Comparison of ENCODE assay signal across 23 mouse cellular contexts in the genomic region with DNA sequence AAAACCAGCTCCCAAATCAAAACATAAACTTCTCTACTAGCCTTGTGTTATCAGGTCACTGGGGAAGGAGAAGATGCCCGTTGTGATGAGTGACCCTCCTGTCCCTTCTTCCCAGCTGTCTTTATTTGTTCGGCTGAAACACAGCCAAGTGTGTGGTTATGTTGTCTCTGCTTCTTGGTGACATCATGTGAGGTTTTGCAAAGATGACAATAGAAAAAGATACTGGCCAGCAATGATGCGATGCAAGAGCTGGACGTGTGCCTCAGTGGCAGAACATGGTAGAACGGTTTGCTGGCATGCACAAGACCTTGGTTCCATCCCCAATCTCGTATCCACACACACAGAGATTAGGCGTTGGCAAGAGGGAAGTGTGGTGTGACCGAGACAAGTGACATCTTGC.
DNase-seq lines count a peak whose midpoint lies in the region; ATAC-seq lines count a peak whose summit lies in the region.
"Had no signal": no experiment of that assay in that cellular context is flagged by ENCODE, and none has a peak within 500 bp of the region (broad histone marks: within the 10 kb centered on the region; RNA-seq: fewer than 3 reads in every experiment).

No protein-coding gene starts in this region.

- ATAC-seq in forebrain, embryonic 16.5 days: no peak
- ATAC-seq: forebrain, embryonic 13.5 days; forebrain, postnatal 0 days; intestine, postnatal 0 days had no signal

- H3K9me3 ChIP-seq in forebrain, embryonic 16.5 days (ENCODE audit: control insufficient read depth, low read length): no peaks in the 10 kb centered on the region
- H3K9me3 ChIP-seq: forebrain, embryonic 10.5 days; forebrain, embryonic 13.5 days; heart, embryonic 10.5 days; heart, embryonic 13.5 days; hindbrain, embryonic 12.5 days; hindbrain, embryonic 15.5 days had no signal

- no peak overlapping the region for H3K9ac ChIP-seq in forebrain, embryonic 16.5 days (replicated peaks; ENCODE audit: low read depth, low read length)
- H3K9ac ChIP-seq: forebrain, embryonic 13.5 days; forebrain, postnatal 0 days; heart, embryonic 13.5 days; hindbrain, embryonic 12.5 days; hindbrain, embryonic 15.5 days had no signal

- no peak overlapping the region for H3K4me3 ChIP-seq in forebrain, embryonic 16.5 days (replicated peaks; ENCODE audit: low read length)
- H3K4me3 ChIP-seq: forebrain, embryonic 10.5 days; forebrain, embryonic 13.5 days; heart, adult 2 months; heart, embryonic 10.5 days; heart, embryonic 13.5 days; hindbrain, embryonic 12.5 days; hindbrain, embryonic 15.5 days had no signal

- 80% methylated on average over 8 of the region's 8 CpGs for WGBS in forebrain, embryonic 16.5 days

- H3K4me1 ChIP-seq in forebrain, embryonic 16.5 days (replicated peaks; ENCODE audit: control insufficient read depth, insufficient read depth, low read length): no peaks in the 10 kb centered on the region
- H3K4me1 ChIP-seq: forebrain, embryonic 13.5 days; heart, embryonic 10.5 days; heart, embryonic 13.5 days; hindbrain, embryonic 12.5 days; hindbrain, embryonic 15.5 days had no signal

- no peaks in the 10 kb centered on the region for H3K27me3 ChIP-seq in forebrain, embryonic 16.5 days (replicated peaks; ENCODE audit: control insufficient read depth, insufficient read depth, low read length)
- H3K27me3 ChIP-seq: forebrain, embryonic 13.5 days; heart, embryonic 13.5 days; hindbrain, embryonic 12.5 days; hindbrain, embryonic 15.5 days had no signal

- peak; percentile 37 for DNase-seq in cerebellum, adult 11-12 months
- DNase-seq in cerebellum, postnatal 4 days (ENCODE audit: low spot score in 2 of 2): no peak
- peak; percentile 59 for DNase-seq in brain, adult 2 months (ENCODE audit: low read depth, low spot score)
- DNase-seq in cerebellum, adult 8-10 months: peak; percentile 28
- DNase-seq in cerebellum, postnatal 10 days: peak; percentile 27 to 30
- no peak for DNase-seq in kidney, adult 8-10 months
- DNase-seq in thymus, postnatal 36 days: no peak
- DNase-seq: adrenal gland, adult 2 months; adrenal gland, postnatal 14 days; B cell, adult 2 months; forebrain, postnatal 0 days; gastrocnemius, postnatal 25 days; heart, adult 2 months; heart, postnatal 14 days; kidney, adult 2 months had no signal

- peaks cover 6% of the 10 kb centered on the region; the same call in 1 of the 2 replicates for H3K36me3 ChIP-seq in forebrain, embryonic 16.5 days (ENCODE audit: control insufficient read depth, insufficient read depth)
- H3K36me3 ChIP-seq: heart, embryonic 10.5 days had no signal

- no peak overlapping the region for H3K4me2 ChIP-seq in forebrain, embryonic 16.5 days (ENCODE audit: low read length)
- H3K4me2 ChIP-seq: forebrain, embryonic 13.5 days; heart, embryonic 13.5 days; hindbrain, embryonic 12.5 days; hindbrain, embryonic 15.5 days had no signal

- H3K27ac ChIP-seq in forebrain, embryonic 16.5 days (ENCODE audit: low read length): no peak overlapping the region
- H3K27ac ChIP-seq: forebrain, embryonic 10.5 days; forebrain, embryonic 13.5 days; heart, adult 2 months; heart, embryonic 10.5 days; heart, embryonic 13.5 days; hindbrain, embryonic 12.5 days; hindbrain, embryonic 15.5 days had no signal

Comparison
In these comparisons a context has a peak if more than half of its experiments do, and no peak if none do; other contexts are left out.
1. DNase-seq: peak in cerebellum, adult 11-12 months (single experiment), brain, adult 2 months (single experiment), cerebellum, adult 8-10 months (single experiment) and cerebellum, postnatal 10 days (2 of 2); none in cerebellum, postnatal 4 days (0 of 2), kidney, adult 8-10 months (0 of 2) and thymus, postnatal 36 days (0 of 2).